ENCODE assay signal across 26 mouse cellular contexts in the genomic region with DNA sequence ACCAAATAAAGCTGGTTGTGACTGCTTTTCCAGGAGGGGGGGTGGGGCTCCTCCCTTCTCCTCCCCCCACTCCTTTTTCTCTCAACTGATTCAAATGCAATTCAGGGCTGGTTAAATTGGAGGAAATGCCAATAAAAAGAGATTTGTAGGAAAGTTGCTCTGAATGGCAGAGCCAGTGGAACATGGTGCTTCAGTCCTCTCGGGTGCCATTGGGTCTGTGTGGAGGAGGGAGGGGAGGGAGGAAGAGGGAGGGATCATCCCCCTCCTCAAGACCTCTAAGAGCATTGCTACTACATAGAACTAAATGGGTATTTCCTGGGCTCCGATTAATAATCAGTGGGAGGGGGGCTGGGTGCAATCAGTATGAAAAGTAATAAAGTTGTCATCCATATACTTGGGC.
A peak's percentile ranks its signal among the peaks of the same experiment; 100 is the strongest.
DNase-seq lines count a peak whose midpoint lies in the region; ATAC-seq and TF ChIP-seq lines count a peak whose summit lies in the region.
"Had no signal": no experiment of that assay in that cellular context is flagged by ENCODE, and none has a peak within 500 bp of the region (broad histone marks: within the 10 kb centered on the region; RNA-seq: fewer than 3 reads in every experiment).

No protein-coding gene starts in this region.

- no peak overlapping the region for H3K9ac ChIP-seq in hindbrain, embryonic 13.5 days
- no peak overlapping the region for H3K9ac ChIP-seq in hindbrain, embryonic 11.5 days (ENCODE audit: low read depth, low read length)
- H3K9ac ChIP-seq in midbrain, embryonic 14.5 days (replicated peaks; ENCODE audit: low read length), result no peak overlapping the region
- no peak overlapping the region for H3K9ac ChIP-seq in midbrain, embryonic 16.5 days (ENCODE audit: low read depth, low read length)
- H3K9ac ChIP-seq in intestine, postnatal 0 days (ENCODE audit: low read depth, low read length), result no peak overlapping the region
- H3K9ac ChIP-seq in neural tube, embryonic 15.5 days (replicated peaks), result no peak overlapping the region
- H3K9ac ChIP-seq: embryonic facial prominence, embryonic 13.5 days; liver, embryonic 15.5 days had no signal

- 64% methylated on average over 2 of the region's 2 CpGs for WGBS in hindbrain, embryonic 13.5 days
- WGBS in hindbrain, embryonic 11.5 days, result 81% methylated on average over 2 of the region's 2 CpGs
- WGBS in midbrain, embryonic 14.5 days, result 47% methylated on average over 2 of the region's 2 CpGs
- 58% methylated on average over 2 of the region's 2 CpGs for WGBS in midbrain, embryonic 16.5 days
- 50% methylated on average over 2 of the region's 2 CpGs for WGBS in intestine, postnatal 0 days
- WGBS in neural tube, embryonic 15.5 days, result 15% methylated on average over 2 of the region's 2 CpGs

- 0 out of 2 replicates have a peak overlapping the region, but pooled peaks have one; percentile 8 for H3K27ac ChIP-seq in hindbrain, embryonic 13.5 days
- no peak overlapping the region for H3K27ac ChIP-seq in hindbrain, embryonic 11.5 days (ENCODE audit: low read depth, low read length)
- peak overlapping the region; percentile 37; the same call in 1 of the 2 replicates for H3K27ac ChIP-seq in midbrain, embryonic 14.5 days (replicated peaks; ENCODE audit: low read depth, low read length)
- H3K27ac ChIP-seq in midbrain, embryonic 16.5 days (ENCODE audit: low read length), result no peak overlapping the region
- H3K27ac ChIP-seq in intestine, postnatal 0 days (ENCODE audit: low read depth, low read length), result no peak overlapping the region
- H3K27ac ChIP-seq in neural tube, embryonic 15.5 days (replicated peaks), result peak overlapping the region; percentile 54; the same call in 1 of the 2 replicates
- H3K27ac ChIP-seq: embryonic facial prominence, embryonic 13.5 days; heart, adult 2 months; hindbrain, postnatal 0 days; layer of hippocampus, adult 2 months; liver, embryonic 15.5 days had no signal

- no peak overlapping the region for H3K4me2 ChIP-seq in hindbrain, embryonic 13.5 days
- no peak overlapping the region for H3K4me2 ChIP-seq in hindbrain, embryonic 11.5 days (replicated peaks; ENCODE audit: low read depth, low read length)
- H3K4me2 ChIP-seq in midbrain, embryonic 14.5 days (ENCODE audit: low read length), result no peak overlapping the region
- H3K4me2 ChIP-seq in midbrain, embryonic 16.5 days (ENCODE audit: low read length), result no peak overlapping the region
- no peak overlapping the region for H3K4me2 ChIP-seq in intestine, postnatal 0 days (replicated peaks; ENCODE audit: low read depth)
- H3K4me2 ChIP-seq in neural tube, embryonic 15.5 days, result no peak overlapping the region
- H3K4me2 ChIP-seq: embryonic facial prominence, embryonic 13.5 days; liver, embryonic 15.5 days had no signal

- no peak for TF ChIP-seq CTCF in intestine, postnatal 0 days (IDR thresholded peaks at IDR 0.05; ENCODE audit: low read depth)

- H3K27me3 ChIP-seq in hindbrain, embryonic 13.5 days, result no peaks in the 10 kb centered on the region
- no peaks in the 10 kb centered on the region for H3K27me3 ChIP-seq in hindbrain, embryonic 11.5 days (ENCODE audit: control insufficient read depth, insufficient read depth, low read length)
- no peaks in the 10 kb centered on the region for H3K27me3 ChIP-seq in midbrain, embryonic 14.5 days (ENCODE audit: control insufficient read depth, insufficient read depth, low read length)
- H3K27me3 ChIP-seq in midbrain, embryonic 16.5 days (ENCODE audit: control insufficient read depth, insufficient read depth, low read depth, low read length), result no peaks in the 10 kb centered on the region
- no peaks in the 10 kb centered on the region for H3K27me3 ChIP-seq in intestine, postnatal 0 days (replicated peaks; ENCODE audit: control insufficient read depth, insufficient read depth, low read length)
- no peaks in the 10 kb centered on the region for H3K27me3 ChIP-seq in neural tube, embryonic 15.5 days (replicated peaks)
- H3K27me3 ChIP-seq: embryonic facial prominence, embryonic 13.5 days had no signal

- H3K4me1 ChIP-seq in hindbrain, embryonic 13.5 days (replicated peaks), result peaks cover 51% of the 10 kb centered on the region
- H3K4me1 ChIP-seq in hindbrain, embryonic 11.5 days (replicated peaks; ENCODE audit: control insufficient read depth, insufficient read depth, low read length), result peaks cover 5% of the 10 kb centered on the region
- H3K4me1 ChIP-seq in midbrain, embryonic 14.5 days (ENCODE audit: control insufficient read depth, insufficient read depth, low read length), result peaks cover 40% of the 10 kb centered on the region
- H3K4me1 ChIP-seq in midbrain, embryonic 16.5 days (ENCODE audit: control insufficient read depth, insufficient read depth, low read length), result peaks cover 41% of the 10 kb centered on the region
- H3K4me1 ChIP-seq in intestine, postnatal 0 days (replicated peaks; ENCODE audit: control insufficient read depth, insufficient read depth, low read length), result no peaks in the 10 kb centered on the region
- H3K4me1 ChIP-seq in neural tube, embryonic 15.5 days, result peaks cover 48% of the 10 kb centered on the region

- no peak for ATAC-seq in hindbrain, embryonic 13.5 days (ENCODE audit: low FRiP score)
- ATAC-seq in hindbrain, embryonic 11.5 days (ENCODE audit: low FRiP score), result no peak; the same call in 1 of the 2 replicates
- no peak for ATAC-seq in midbrain, embryonic 14.5 days (ENCODE audit: low FRiP score, low TSS enrichment)
- no peak for ATAC-seq in midbrain, embryonic 16.5 days
- 0 out of 2 replicates have a peak, but pooled peaks have one; percentile 13 for ATAC-seq in intestine, postnatal 0 days
- 0 out of 2 replicates have a peak, but pooled peaks have one; percentile 35 for ATAC-seq in neural tube, embryonic 15.5 days (ENCODE audit: low FRiP score)
- ATAC-seq: hindbrain, postnatal 0 days had no signal

- H3K4me3 ChIP-seq in hindbrain, embryonic 13.5 days, result no peak overlapping the region
- H3K4me3 ChIP-seq in hindbrain, embryonic 11.5 days (ENCODE audit: low read depth, low read length), result no peak overlapping the region
- H3K4me3 ChIP-seq in midbrain, embryonic 14.5 days (replicated peaks; ENCODE audit: low read depth, low read length), result no peak overlapping the region
- H3K4me3 ChIP-seq in midbrain, embryonic 16.5 days (ENCODE audit: low read depth, low read length), result no peak overlapping the region
- no peak overlapping the region for H3K4me3 ChIP-seq in intestine, postnatal 0 days (ENCODE audit: low read depth, low read length)
- no peak overlapping the region for H3K4me3 ChIP-seq in neural tube, embryonic 15.5 days (replicated peaks)
- H3K4me3 ChIP-seq: embryonic facial prominence, embryonic 13.5 days; erythroblast, embryonic 14.5 days; heart, adult 2 months; layer of hippocampus, adult 2 months; liver, embryonic 15.5 days had no signal

- no peak for DNase-seq in hindbrain, embryonic 11.5 days (ENCODE audit: low spot score)
- DNase-seq in midbrain, embryonic 14.5 days, result no peak
- DNase-seq in heart, adult 8-10 months (ENCODE audit: low spot score), result no peak
- DNase-seq: adrenal gland, adult 8-10 months; B cell, adult 2 months; cerebellum, adult 2 months; cerebellum, postnatal 25 days; embryo, embryonic 11 days; gastrocnemius, postnatal 36 days; heart, adult 2 months; heart, postnatal 36 days; kidney, adult 2 months; kidney, postnatal 10 days; layer of hippocampus, postnatal 36 days; liver; lung, postnatal 4 days; thymus, adult 18-20 months had no signal

- no peaks in the 10 kb centered on the region for H3K9me3 ChIP-seq in hindbrain, embryonic 13.5 days
- no peaks in the 10 kb centered on the region for H3K9me3 ChIP-seq in hindbrain, embryonic 11.5 days (ENCODE audit: control insufficient read depth, low read length)
- H3K9me3 ChIP-seq in midbrain, embryonic 14.5 days (ENCODE audit: control insufficient read depth, low read length), result no peaks in the 10 kb centered on the region
- no peaks in the 10 kb centered on the region for H3K9me3 ChIP-seq in midbrain, embryonic 16.5 days (replicated peaks; ENCODE audit: control insufficient read depth, low read length, poor library complexity, severe bottlenecking)
- no peaks in the 10 kb centered on the region for H3K9me3 ChIP-seq in intestine, postnatal 0 days (ENCODE audit: control insufficient read depth)
- H3K9me3 ChIP-seq in neural tube, embryonic 15.5 days (replicated peaks), result no peaks in the 10 kb centered on the region
- H3K9me3 ChIP-seq: embryonic facial prominence, embryonic 13.5 days; liver, embryonic 15.5 days had no signal

- H3K36me3 ChIP-seq in hindbrain, embryonic 13.5 days, result no peaks in the 10 kb centered on the region
- H3K36me3 ChIP-seq in hindbrain, embryonic 11.5 days (ENCODE audit: control insufficient read depth, insufficient read depth, low read length), result no peaks in the 10 kb centered on the region
- H3K36me3 ChIP-seq in midbrain, embryonic 14.5 days (ENCODE audit: control insufficient read depth, insufficient read depth, low read length), result no peaks in the 10 kb centered on the region
- no peaks in the 10 kb centered on the region for H3K36me3 ChIP-seq in midbrain, embryonic 16.5 days (ENCODE audit: control insufficient read depth, insufficient read depth, low read length)
- no peaks in the 10 kb centered on the region for H3K36me3 ChIP-seq in intestine, postnatal 0 days (ENCODE audit: control insufficient read depth, insufficient read depth)
- no peaks in the 10 kb centered on the region for H3K36me3 ChIP-seq in neural tube, embryonic 15.5 days
- H3K36me3 ChIP-seq: liver, embryonic 15.5 days had no signal

Comparison
In these comparisons a context has a peak if more than half of its experiments do, and no peak if none do; other contexts are left out.
1. H3K27ac ChIP-seq: peak in hindbrain, embryonic 13.5 days (single experiment), midbrain, embryonic 14.5 days (single experiment) and neural tube, embryonic 15.5 days (single experiment); none in hindbrain, embryonic 11.5 days (single experiment), midbrain, embryonic 16.5 days (single experiment) and intestine, postnatal 0 days (single experiment).
2. ATAC-seq: peak in intestine, postnatal 0 days (single experiment) and neural tube, embryonic 15.5 days (single experiment); none in hindbrain, embryonic 13.5 days (single experiment), hindbrain, embryonic 11.5 days (single experiment), midbrain, embryonic 14.5 days (single experiment) and midbrain, embryonic 16.5 days (single experiment).